8 mouse cellular contexts compared by ENCODE assay signal in the genomic region with DNA sequence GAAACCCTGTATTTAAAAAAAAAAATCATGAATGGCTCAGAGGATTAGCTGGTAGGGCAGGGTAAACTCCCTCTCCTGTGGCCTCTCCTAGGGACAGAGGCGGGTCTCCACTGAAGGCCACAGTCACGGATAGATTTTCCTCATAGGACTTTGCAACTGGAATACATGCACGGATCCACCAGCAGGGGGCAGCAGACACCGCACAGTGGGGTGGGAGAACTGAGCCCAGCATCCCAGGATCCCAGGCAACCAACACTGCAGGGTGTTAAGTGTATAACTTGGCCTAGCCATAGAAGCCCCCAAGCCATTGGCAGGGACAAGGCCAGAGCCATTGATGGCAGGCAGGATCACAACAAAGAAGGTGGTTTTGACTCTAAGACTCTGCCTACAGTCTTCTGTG. TPM values are rescaled to one million over a fixed set of nuclear protein-coding genes. Genes with fewer than 3 reads are reported as not detected.
DNase-seq lines count a peak whose midpoint lies in the region; ATAC-seq lines count a peak whose summit lies in the region.
"Had no signal": no experiment of that assay in that cellular context is flagged by ENCODE, and none has a peak within 500 bp of the region (broad histone marks: within the 10 kb centered on the region; RNA-seq: fewer than 3 reads in every experiment).

No protein-coding gene starts in this region.

- intact Hi-C loops in left cerebral cortex, postnatal 25 days (cut with DNase I) = loop anchor here (1.0 kb wide), 2 partner anchors 187 to 217 kb away; no protein-coding TSS in a partner anchor

- H3K9me3 ChIP-seq in forebrain, embryonic 14.5 days (replicated peaks; ENCODE audit: control insufficient read depth, low read length) = no peaks in the 10 kb centered on the region
- no peaks in the 10 kb centered on the region for H3K9me3 ChIP-seq in hindbrain, embryonic 12.5 days (replicated peaks)
- H3K9me3 ChIP-seq in midbrain, embryonic 14.5 days (ENCODE audit: control insufficient read depth, low read length) = no peaks in the 10 kb centered on the region
- H3K9me3 ChIP-seq: limb, embryonic 15.5 days had no signal

- H3K27me3 ChIP-seq in forebrain, embryonic 14.5 days (replicated peaks; ENCODE audit: control insufficient read depth, insufficient read depth, low read length) = no peaks in the 10 kb centered on the region
- no peaks in the 10 kb centered on the region for H3K27me3 ChIP-seq in hindbrain, embryonic 12.5 days
- H3K27me3 ChIP-seq in midbrain, embryonic 14.5 days (ENCODE audit: control insufficient read depth, insufficient read depth, low read length) = no peaks in the 10 kb centered on the region
- H3K27me3 ChIP-seq: limb, embryonic 15.5 days had no signal

- DNase-seq in R1 (ENCODE audit: low read depth, low spot score) = peak; percentile 85
- DNase-seq in c-Kit-positive CD71-positive TER-119-negative erythroid progenitor cells, embryonic 14.5 days (ENCODE audit: low read depth) = peak; percentile 34
- DNase-seq in forebrain, embryonic 14.5 days (ENCODE audit: low spot score) = peak; percentile 90
- DNase-seq in left cerebral cortex, postnatal 25 days (ENCODE audit: low spot score in 2 of 2) = peak; percentile 75 to 78
- peak; percentile 93 for DNase-seq in midbrain, embryonic 14.5 days
- peak; percentile 38 for DNase-seq in spleen, adult 12 weeks (ENCODE audit: low spot score)

- H3K4me1 ChIP-seq in forebrain, embryonic 14.5 days (ENCODE audit: control insufficient read depth, insufficient read depth, low read length) = no peaks in the 10 kb centered on the region
- H3K4me1 ChIP-seq in hindbrain, embryonic 12.5 days = no peaks in the 10 kb centered on the region
- H3K4me1 ChIP-seq in midbrain, embryonic 14.5 days (ENCODE audit: control insufficient read depth, insufficient read depth, low read length) = no peaks in the 10 kb centered on the region

- no peak overlapping the region for H3K4me2 ChIP-seq in forebrain, embryonic 14.5 days (ENCODE audit: low read length)
- H3K4me2 ChIP-seq in hindbrain, embryonic 12.5 days (replicated peaks) = no peak overlapping the region
- H3K4me2 ChIP-seq in midbrain, embryonic 14.5 days (ENCODE audit: low read length) = no peak overlapping the region
- H3K4me2 ChIP-seq: limb, embryonic 15.5 days had no signal

- H3K36me3 ChIP-seq in forebrain, embryonic 14.5 days (ENCODE audit: control insufficient read depth, insufficient read depth, low read length) = peaks cover 14% of the 10 kb centered on the region; the same call in 1 of the 2 replicates
- peaks cover 49% of the 10 kb centered on the region for H3K36me3 ChIP-seq in hindbrain, embryonic 12.5 days
- peaks cover 62% of the 10 kb centered on the region for H3K36me3 ChIP-seq in midbrain, embryonic 14.5 days (ENCODE audit: control insufficient read depth, insufficient read depth, low read length)
- H3K36me3 ChIP-seq: limb, embryonic 15.5 days had no signal

- 4% methylated on average over 4 of the region's 4 CpGs for WGBS in forebrain, embryonic 14.5 days
- WGBS in hindbrain, embryonic 12.5 days = 15% methylated on average over 4 of the region's 4 CpGs
- WGBS in midbrain, embryonic 14.5 days = 7% methylated on average over 4 of the region's 4 CpGs

- H3K4me3 ChIP-seq in forebrain, embryonic 14.5 days (ENCODE audit: low read depth, low read length) = no peak overlapping the region
- no peak overlapping the region for H3K4me3 ChIP-seq in hindbrain, embryonic 12.5 days
- H3K4me3 ChIP-seq in midbrain, embryonic 14.5 days (replicated peaks; ENCODE audit: low read depth, low read length) = no peak overlapping the region
- H3K4me3 ChIP-seq: limb, embryonic 15.5 days had no signal

- H3K27ac ChIP-seq in forebrain, embryonic 14.5 days (ENCODE audit: low read depth, low read length) = no peak overlapping the region
- no peak overlapping the region for H3K27ac ChIP-seq in hindbrain, embryonic 12.5 days
- H3K27ac ChIP-seq in midbrain, embryonic 14.5 days (replicated peaks; ENCODE audit: low read depth, low read length) = no peak overlapping the region
- H3K27ac ChIP-seq: limb, embryonic 15.5 days had no signal

- H3K9ac ChIP-seq in forebrain, embryonic 14.5 days (ENCODE audit: low read length) = no peak overlapping the region
- H3K9ac ChIP-seq in hindbrain, embryonic 12.5 days = no peak overlapping the region
- H3K9ac ChIP-seq in midbrain, embryonic 14.5 days (replicated peaks; ENCODE audit: low read length) = no peak overlapping the region
- H3K9ac ChIP-seq: limb, embryonic 15.5 days had no signal

- peak; percentile 82 for ATAC-seq in forebrain, embryonic 14.5 days
- 0 out of 2 replicates have a peak, but pooled peaks have one; percentile 46 for ATAC-seq in hindbrain, embryonic 12.5 days (ENCODE audit: low FRiP score)
- no peak for ATAC-seq in midbrain, embryonic 14.5 days (ENCODE audit: low FRiP score, low TSS enrichment)

RNA-seq across cellular contexts. Expression of gene Pheta1, which starts 23.4 kb away (rescaled TPM):
- 34.7 and 41.4 TPM in 2 replicates for polyA plus RNA-seq in forebrain, embryonic 14.5 days (2014; fragmentation: Nextera tagmentation; extraction: Ambion mirVana)
- polyA plus RNA-seq in hindbrain, embryonic 12.5 days (2016; fragmentation: Nextera tagmentation; extraction: Ambion mirVana) = 48.1 and 50.5 TPM in 2 replicates
- total RNA-seq in left cerebral cortex, postnatal 25 days (2021) = 10 to 100 TPM in 1 of 2 experiments, 1 to 10 TPM in 1; 7.4 to 11.2 TPM
- 36.8 and 40.1 TPM in 2 replicates for polyA plus RNA-seq in midbrain, embryonic 14.5 days (2014; fragmentation: Nextera tagmentation; extraction: Ambion mirVana)

RNA-seq across cellular contexts. Expression of gene Sh2b3, which starts 34.7 kb away (rescaled TPM):
- 4.4 and 5.4 TPM in 2 replicates for polyA plus RNA-seq in forebrain, embryonic 14.5 days (2014; fragmentation: Nextera tagmentation; extraction: Ambion mirVana)
- 11.4 and 12.1 TPM in 2 replicates for polyA plus RNA-seq in hindbrain, embryonic 12.5 days (2016; fragmentation: Nextera tagmentation; extraction: Ambion mirVana)
- 10 to 100 TPM; 21.6 to 22.1 TPM for total RNA-seq in left cerebral cortex, postnatal 25 days (2021)
- 6.1 and 7.8 TPM in 2 replicates for polyA plus RNA-seq in midbrain, embryonic 14.5 days (2014; fragmentation: Nextera tagmentation; extraction: Ambion mirVana)

Comparison
In these comparisons a context has a peak if more than half of its experiments do, and no peak if none do; other contexts are left out.
1. DNase-seq: peak in every context shown above with its lines; median percentile 93 in midbrain, embryonic 14.5 days; 90 in forebrain, embryonic 14.5 days; 85 in R1; 76 in left cerebral cortex, postnatal 25 days; 38 in spleen, adult 12 weeks; 34 in c-Kit-positive CD71-positive TER-119-negative erythroid progenitor cells, embryonic 14.5 days.